Mouse (Mus musculus) liver, postnatal 0 days (tissue): Measurements from ENCODE around the gene Dnase1l3. TPM values are rescaled to one million over a fixed set of nuclear protein-coding genes. Genes with fewer than 3 reads are reported as not detected.

Source experiments
- ATAC-seq: fragments of 200-750 bp; cut with Nextera tagmentation; 2 replicates; pipeline ENCODE4 v1.8.0; 2017; ENCODE audit warnings: mild to moderate bottlenecking, moderate library complexity
- DNase-seq: peaks from one replicate; pipeline ENCODE4 v3.0.0-alpha.2; 2016
- H3K27ac ChIP-seq: fragments of 300-500 bp; sonication (generic); 2 replicates; pipeline ENCODE4 v1.5.1; 2014; ENCODE audit warnings: antibody characterized with exemption, moderate library complexity, mild to moderate bottlenecking, low read depth
- H3K27me3 ChIP-seq: fragments of 300-500 bp; sonication (generic); 2 replicates; pipeline ENCODE4 v1.6.1; 2014; ENCODE audit warnings: low read length, control low read depth, mixed read lengths; ENCODE audit not compliant: insufficient read depth
- H3K36me3 ChIP-seq: fragments of 300-500 bp; sonication (generic); replicated peaks from 2 replicates; pipeline ENCODE4 v1.6.1; 2014; ENCODE audit warnings: mild to moderate bottlenecking, control low read depth, low read length, moderate library complexity, mixed read lengths; ENCODE audit not compliant: insufficient read depth
- H3K4me1 ChIP-seq: fragments of 300-500 bp; sonication (generic); 2 replicates; pipeline ENCODE4 v1.6.1; 2014; ENCODE audit warnings: antibody characterized with exemption, mild to moderate bottlenecking, control low read depth; ENCODE audit not compliant: insufficient read depth
- H3K4me2 ChIP-seq: fragments of 300-500 bp; sonication (generic); 2 replicates; pipeline ENCODE4 v1.6.1; 2014; ENCODE audit warnings: low read depth, mild to moderate bottlenecking, low read length, moderate library complexity, mixed read lengths
- H3K4me3 ChIP-seq: fragments of 300-500 bp; sonication (generic); 2 replicates; pipeline ENCODE4 v1.5.1; 2014; ENCODE audit warnings: low read depth, low read length
- H3K9ac ChIP-seq: fragments of 300-500 bp; sonication (generic); replicated peaks from 2 replicates; pipeline ENCODE4 v1.6.1; 2014; ENCODE audit warnings: mild to moderate bottlenecking, moderate library complexity
- H3K9me3 ChIP-seq: fragments of 300-500 bp; sonication (generic); 2 replicates; pipeline ENCODE4 v1.6.1; 2016; ENCODE audit warnings: mild to moderate bottlenecking, control low read depth, low read length, mixed read lengths
- CTCF ChIP-seq: sonication (generic); IDR thresholded peaks from 2 replicates; pipeline ENCODE4 v1.5.1; 2016; ENCODE audit warnings: antibody characterized with exemption, low read depth
- EP300 ChIP-seq: IDR thresholded peaks from 2 replicates; pipeline ENCODE4 v1.6.1; 2016; ENCODE audit warnings: antibody characterized with exemption, low read depth, mild to moderate bottlenecking
- WGBS: fragments of 180-500 bp; shearing (Covaris S2); extraction: QIAGEN DNeasy Blood & Tissue Kit; methylation state at CpG from one replicate; pipeline ENCODE4 v1.1.7; 2014; ENCODE audit not compliant: insufficient replicate concordance; 5-methylcytosine and 5-hydroxymethylcytosine counted together
- polyA plus RNA-seq: library from polyadenylated mRNA; unstranded; fragments of >200 nt; fragmentation: Nextera tagmentation; extraction: Ambion mirVana; gene quantifications from 2 replicates; pipeline ENCODE4 v1.2.1, GENCODE M21; 2015

The Dnase1l3 gene
- polyA plus RNA-seq, 1 experiment from 2014 or later = 13.2 TPM

GRCm38 (mm10) chr14:7951234-7951633 lies 43.1 kb downstream of the Dnase1l3 start:
- ATAC-seq (no peak), DNase-seq (no peak)
- H3K4me3 ChIP-seq = no peak overlapping the region
- peaks cover 10% of the 10 kb centered on the region for H3K4me1 ChIP-seq
- H3K36me3 ChIP-seq = 0 out of 2 replicates have a peak, but pooled peaks cover 4% of the 10 kb centered on the region
- H3K27ac ChIP-seq = peak overlapping the region; percentile 80; the same call in 1 of the 2 replicates
- H3K27me3 ChIP-seq = no peaks in the 10 kb centered on the region
- no peak overlapping the region for H3K4me2 ChIP-seq
- TF ChIP-seq EP300 (no peak), CTCF (no peak)
- WGBS = 79% methylated on average over 9 of the region's 9 CpGs
- no peak overlapping the region for H3K9ac ChIP-seq
- H3K9me3 ChIP-seq = no peaks in the 10 kb centered on the region

GRCm38 (mm10) chr14:7945261-7945660 lies 49.1 kb downstream of the Dnase1l3 start:
- no peaks in the 10 kb centered on the region for H3K27me3 ChIP-seq
- H3K4me2 ChIP-seq = no peak overlapping the region
- DNase-seq = no peak
- TF ChIP-seq CTCF = no peak
- no peak for TF ChIP-seq EP300
- no peak overlapping the region for H3K9ac ChIP-seq
- no peak overlapping the region for H3K4me3 ChIP-seq
- ATAC-seq = no peak
- H3K27ac ChIP-seq = no peak overlapping the region
- H3K9me3 ChIP-seq = no peaks in the 10 kb centered on the region
- H3K36me3 ChIP-seq = peaks cover 1% of the 10 kb centered on the region; the same call in 1 of the 2 replicates
- H3K4me1 ChIP-seq = peaks cover 6% of the 10 kb centered on the region
- WGBS = 52% methylated on average over 5 of the region's 5 CpGs

GRCm38 (mm10) chr14:7944349-7945039 lies 49.9 kb downstream of the Dnase1l3 start:
- H3K9me3 ChIP-seq = no peaks in the 10 kb centered on the region
- no peak overlapping the region for H3K9ac ChIP-seq
- 45% methylated on average over 8 of the region's 8 CpGs for WGBS
- no peak overlapping the region for H3K4me2 ChIP-seq
- no peak overlapping the region for H3K27ac ChIP-seq
- H3K4me1 ChIP-seq = peaks cover 6% of the 10 kb centered on the region
- H3K27me3 ChIP-seq = no peaks in the 10 kb centered on the region
- DNase-seq (no peak), ATAC-seq (no peak)
- H3K4me3 ChIP-seq = no peak overlapping the region
- TF ChIP-seq EP300 (no peak), CTCF (peak; percentile 45)
- H3K36me3 ChIP-seq = peaks cover 3% of the 10 kb centered on the region; the same call in 1 of the 2 replicates

GRCm38 (mm10) chr14:7943801-7944135 lies 50.6 kb downstream of the Dnase1l3 start:
- peaks cover 5% of the 10 kb centered on the region; the same call in 1 of the 2 replicates for H3K36me3 ChIP-seq
- no peaks in the 10 kb centered on the region for H3K27me3 ChIP-seq
- H3K4me3 ChIP-seq = no peak overlapping the region
- peaks cover 8% of the 10 kb centered on the region for H3K4me1 ChIP-seq
- no peak for TF ChIP-seq CTCF
- no peak for TF ChIP-seq EP300
- no peak overlapping the region for H3K4me2 ChIP-seq
- DNase-seq (no peak), ATAC-seq (no peak)
- WGBS = 60% methylated on average over 3 of the region's 3 CpGs
- H3K27ac ChIP-seq = no peak overlapping the region
- no peaks in the 10 kb centered on the region for H3K9me3 ChIP-seq
- no peak overlapping the region for H3K9ac ChIP-seq

DNA sequence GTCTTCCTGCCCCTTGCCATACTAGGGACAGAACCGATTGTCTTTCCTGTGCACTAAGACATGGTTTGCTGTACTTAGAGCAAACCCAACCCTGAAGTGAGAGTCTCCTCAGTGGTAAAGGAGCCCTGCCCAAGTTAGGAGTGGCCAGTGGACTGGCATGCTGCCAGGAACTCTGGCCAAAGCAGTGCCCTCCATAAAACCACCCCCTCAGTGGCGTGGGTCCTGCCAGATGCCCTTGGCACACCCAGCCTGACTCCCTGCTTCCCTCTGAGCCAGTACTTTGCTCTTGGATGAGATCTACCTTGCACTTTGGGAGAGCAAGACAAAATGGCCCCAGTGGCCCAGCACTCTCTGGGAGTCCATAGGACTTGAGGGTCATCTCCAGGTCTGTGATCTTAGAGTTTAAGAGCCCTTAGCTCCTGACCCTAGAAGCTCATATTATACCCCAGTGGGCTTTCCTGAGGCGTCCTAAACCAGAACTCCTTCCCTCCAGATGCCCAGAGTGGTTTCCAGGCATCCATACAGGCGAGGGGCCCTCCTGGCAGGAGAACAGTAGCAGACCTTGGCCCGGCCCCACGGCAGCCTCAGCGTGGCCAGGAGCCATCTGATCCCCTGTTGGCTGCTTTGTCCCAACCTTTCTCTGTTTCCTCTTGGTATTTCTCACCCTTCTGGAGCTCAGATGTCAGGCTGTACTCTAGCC lies 51.1 kb downstream of the Dnase1l3 start:
- Histone ChIP-seq H3K27me3 (no peaks in the 10 kb centered on the region), H3K27ac (no peak overlapping the region), H3K9me3 (no peaks in the 10 kb centered on the region), H3K4me3 (no peak overlapping the region), H3K4me1 (peaks cover 8% of the 10 kb centered on the region), H3K4me2 (no peak overlapping the region), H3K9ac (no peak overlapping the region), H3K36me3 (peaks cover 5% of the 10 kb centered on the region; the same call in 1 of the 2 replicates)
- ATAC-seq (0 out of 2 replicates have a peak, but pooled peaks have one; percentile 17), DNase-seq (no peak)
- TF ChIP-seq CTCF (no peak), EP300 (no peak)
- 60% methylated on average over 7 of the region's 7 CpGs for WGBS

DNA sequence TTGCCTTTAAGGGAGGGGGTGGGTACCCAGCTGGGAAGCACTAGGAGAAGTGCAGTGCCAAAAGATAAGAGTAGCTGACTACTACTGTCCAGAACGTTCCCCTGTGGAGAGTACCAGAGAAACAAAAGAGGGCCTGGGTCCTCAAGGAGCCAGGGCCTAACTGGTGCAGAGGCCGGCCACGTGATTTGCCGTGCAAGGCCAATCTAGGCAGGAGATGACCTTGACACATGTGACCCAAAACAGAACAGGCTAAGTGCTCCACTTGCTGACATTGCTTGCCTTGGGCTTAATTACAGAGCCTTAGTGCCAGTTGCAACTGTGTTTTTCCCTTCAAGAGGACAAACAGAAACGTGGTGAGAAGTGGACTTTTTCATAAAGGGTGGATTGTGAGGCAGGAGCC lies 53.0 kb downstream of the Dnase1l3 start:
- H3K36me3 ChIP-seq = peaks cover 9% of the 10 kb centered on the region; the same call in 1 of the 2 replicates
- H3K4me3 ChIP-seq = no peak overlapping the region
- H3K9ac ChIP-seq = no peak overlapping the region
- H3K27me3 ChIP-seq = no peaks in the 10 kb centered on the region
- DNase-seq (no peak), ATAC-seq (no peak)
- no peaks in the 10 kb centered on the region for H3K9me3 ChIP-seq
- peaks cover 8% of the 10 kb centered on the region for H3K4me1 ChIP-seq
- no peak overlapping the region for H3K4me2 ChIP-seq
- no peak overlapping the region for H3K27ac ChIP-seq
- TF ChIP-seq CTCF (no peak), EP300 (no peak)
- WGBS = 62% methylated on average over 5 of the region's 5 CpGs
